ENCODE assay signal across 11 mouse cellular contexts in the genomic region with DNA sequence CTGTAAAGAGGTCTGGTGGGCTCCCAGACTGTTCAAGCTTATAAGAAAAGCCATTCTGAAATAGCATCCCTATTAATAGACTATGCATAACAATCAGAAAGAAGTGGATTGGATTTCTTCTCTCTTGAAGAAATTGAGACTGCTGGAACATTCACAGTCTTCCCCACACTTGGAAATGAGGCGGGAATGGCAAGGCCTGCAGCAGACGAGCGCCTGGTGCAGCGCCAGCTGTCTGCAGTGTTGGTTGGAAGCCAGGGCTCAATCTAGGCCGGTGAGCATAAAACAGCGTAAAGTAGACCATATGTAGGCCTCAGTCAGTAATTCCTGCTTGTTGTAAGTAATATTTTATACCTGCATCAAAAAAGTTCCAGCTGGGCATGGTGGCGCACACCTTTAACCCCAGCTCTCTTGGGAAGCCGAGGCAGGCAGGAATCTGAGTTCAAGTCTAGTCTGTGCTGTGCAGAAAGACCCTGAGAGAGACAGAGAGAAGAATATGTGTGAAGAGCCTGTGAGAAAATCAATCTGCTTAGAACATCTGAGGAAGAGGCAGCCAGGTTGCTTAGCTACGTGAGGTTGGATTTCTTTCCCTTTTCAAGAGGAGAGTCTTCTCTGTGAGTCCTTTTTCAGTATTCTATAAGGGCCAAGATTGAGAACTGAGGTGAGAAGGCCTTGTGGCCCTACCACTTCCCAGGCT. TPM values are rescaled to one million over a fixed set of nuclear protein-coding genes. Genes with fewer than 3 reads are reported as not detected.
DNase-seq lines count a peak whose midpoint lies in the region; ATAC-seq and TF ChIP-seq lines count a peak whose summit lies in the region.
"Had no signal": no experiment of that assay in that cellular context is flagged by ENCODE, and none has a peak within 500 bp of the region (broad histone marks: within the 10 kb centered on the region; RNA-seq: fewer than 3 reads in every experiment).

No protein-coding gene starts in this region.

- H3K4me3 ChIP-seq in forebrain, postnatal 0 days (ENCODE audit: low read depth, low read length) = no peak overlapping the region
- H3K4me3 ChIP-seq: heart, embryonic 13.5 days had no signal

- H3K9ac ChIP-seq in forebrain, postnatal 0 days = no peak overlapping the region
- H3K9ac ChIP-seq: heart, embryonic 13.5 days had no signal

- peak; percentile 38 for DNase-seq in gastrocnemius, postnatal 10 days
- DNase-seq in gastrocnemius, postnatal 36 days = no peak
- peak; percentile 89 for DNase-seq in forebrain, postnatal 0 days
- DNase-seq in left cerebral cortex, postnatal 14 days (ENCODE audit: low spot score in 2 of 2) = peak; percentile 85 to 92
- no peak for DNase-seq in embryo, embryonic 10.5 days (ENCODE audit: low spot score)
- DNase-seq in urinary bladder, postnatal 25 days (ENCODE audit: low spot score) = no peak
- DNase-seq in ovary, postnatal 36 days (ENCODE audit: low spot score) = no peak

- no peaks in the 10 kb centered on the region for H3K9me3 ChIP-seq in forebrain, postnatal 0 days (ENCODE audit: low read length)
- H3K9me3 ChIP-seq: heart, embryonic 13.5 days had no signal

- H3K36me3 ChIP-seq in forebrain, postnatal 0 days (ENCODE audit: insufficient read depth) = no peaks in the 10 kb centered on the region

- intact Hi-C loops in gastrocnemius, postnatal 36 days (cut with DNase I) = no loop called here
- intact Hi-C loops in left cerebral cortex, postnatal 14 days (cut with DNase I) = no loop called here

- peak overlapping the region; percentile 69 for H3K27ac ChIP-seq in forebrain, postnatal 0 days (ENCODE audit: low read depth, low read length)
- H3K27ac ChIP-seq: heart, embryonic 13.5 days had no signal

- TF ChIP-seq CTCF in forebrain, postnatal 0 days (IDR thresholded peaks at IDR 0.05; ENCODE audit: low read depth) = no peak

- H3K4me2 ChIP-seq in forebrain, postnatal 0 days (ENCODE audit: low read depth) = no peak overlapping the region
- H3K4me2 ChIP-seq: heart, embryonic 13.5 days; liver, embryonic 11.5 days had no signal

- peaks cover 18% of the 10 kb centered on the region for H3K4me1 ChIP-seq in forebrain, postnatal 0 days (ENCODE audit: insufficient read depth)

- peak; percentile 66; the same call in 1 of the 2 replicates for ATAC-seq in cerebellum, adult (ENCODE audit: insufficient number of reproducible peaks, low FRiP score, low TSS enrichment)
- ATAC-seq in forebrain, postnatal 0 days = peak; percentile 77

- no peaks in the 10 kb centered on the region for H3K27me3 ChIP-seq in forebrain, postnatal 0 days (ENCODE audit: insufficient read depth, low read length)
- H3K27me3 ChIP-seq: CH12.LX; heart, embryonic 13.5 days had no signal

- WGBS in forebrain, postnatal 0 days = 46% methylated on average over 9 of the region's 9 CpGs

RNA-seq across cellular contexts. Expression of a gene that starts 8.5 kb away (rescaled TPM):
- total RNA-seq in gastrocnemius, postnatal 10 days (2021) = 100 to 1,000 TPM; 103 to 116 TPM
- total RNA-seq in gastrocnemius, postnatal 36 days (2021) = 10 to 100 TPM; 77.8 to 91.3 TPM
- 92.1 and 126 TPM in 2 replicates for total RNA-seq in forebrain, postnatal 0 days (2014; rRNA removed)
- polyA plus RNA-seq in forebrain, postnatal 0 days (2015; fragmentation: Nextera tagmentation; extraction: Ambion mirVana) = 114 and 141 TPM in 2 replicates
- total RNA-seq in left cerebral cortex, postnatal 14 days (2021) = 10 to 100 TPM; 72.9 to 79.5 TPM

RNA-seq across cellular contexts. Expression of a gene that starts 9.0 kb away (rescaled TPM):
- total RNA-seq in gastrocnemius, postnatal 10 days (2021) = 1 to 10 TPM; 6.7 to 7.4 TPM
- total RNA-seq in gastrocnemius, postnatal 36 days (2021) = 1 to 10 TPM; 2.1 to 2.4 TPM
- total RNA-seq in forebrain, postnatal 0 days (2014; rRNA removed) = 10.0 and 14.4 TPM in 2 replicates
- polyA plus RNA-seq in forebrain, postnatal 0 days (2015; fragmentation: Nextera tagmentation; extraction: Ambion mirVana) = 5.6 and 6.5 TPM in 2 replicates
- 1 to 10 TPM; 5.3 to 7.6 TPM for total RNA-seq in left cerebral cortex, postnatal 14 days (2021)

Comparison
In these comparisons a context has a peak if more than half of its experiments do, and no peak if none do; other contexts are left out.
1. DNase-seq: peak in gastrocnemius, postnatal 10 days (single experiment), forebrain, postnatal 0 days (single experiment) and left cerebral cortex, postnatal 14 days (2 of 2); none in gastrocnemius, postnatal 36 days (0 of 2), embryo, embryonic 10.5 days (single experiment), urinary bladder, postnatal 25 days (single experiment) and ovary, postnatal 36 days (single experiment).